Mouse (Mus musculus) kidney, embryonic 14.5 days (tissue): ENCODE measurements at regions not wholly inside any gene's neighbourhood (a gene's known extent, or its start where the extent isn't known, plus 50 kb on each side); places are given as distances from the start of the nearest gene placed in this dataset.

Source experiments
- ATAC-seq: fragments of 200-750 bp; cut with Nextera tagmentation; 2 replicates; pipeline ENCODE4 v1.8.0; 2017; ENCODE audit warnings: moderate number of reproducible peaks, mild to moderate bottlenecking, moderate TSS enrichment, moderate library complexity; ENCODE audit not compliant: low FRiP score, low TSS enrichment
- H3K27ac ChIP-seq: fragments of 300-500 bp; sonication (generic); 2 replicates; pipeline ENCODE4 v1.5.1; 2014; ENCODE audit warnings: low read depth, mild to moderate bottlenecking, low read length, moderate library complexity, mixed read lengths
- H3K27me3 ChIP-seq: fragments of 300-500 bp; sonication (generic); 2 replicates; pipeline ENCODE4 v1.6.1; 2014; ENCODE audit warnings: mild to moderate bottlenecking, low read length; ENCODE audit not compliant: control insufficient read depth, insufficient read depth
- H3K36me3 ChIP-seq: fragments of 300-500 bp; sonication (generic); 2 replicates; pipeline ENCODE4 v1.6.1; 2014; ENCODE audit warnings: low read length, mixed read lengths; ENCODE audit not compliant: control insufficient read depth, insufficient read depth
- H3K4me1 ChIP-seq: fragments of 300-500 bp; sonication (generic); 2 replicates; pipeline ENCODE4 v1.6.1; 2014; ENCODE audit warnings: low read length, mixed read lengths; ENCODE audit not compliant: control insufficient read depth, insufficient read depth
- H3K4me2 ChIP-seq: fragments of 300-500 bp; sonication (generic); replicated peaks from 2 replicates; pipeline ENCODE4 v1.6.1; 2014; ENCODE audit warnings: low read depth, mild to moderate bottlenecking, low read length
- H3K4me3 ChIP-seq: fragments of 300-500 bp; sonication (generic); 2 replicates; pipeline ENCODE4 v1.5.1; 2014; ENCODE audit warnings: mild to moderate bottlenecking, low read length
- H3K9ac ChIP-seq: fragments of 300-500 bp; sonication (generic); 2 replicates; pipeline ENCODE4 v1.6.1; 2014; ENCODE audit warnings: low read depth, mild to moderate bottlenecking, low read length, moderate library complexity
- H3K9me3 ChIP-seq: fragments of 300-500 bp; sonication (generic); 2 replicates; pipeline ENCODE4 v1.6.1; 2016; ENCODE audit warnings: low read length; ENCODE audit not compliant: control insufficient read depth
- WGBS: fragments of 180-500 bp; shearing (Covaris S2); extraction: QIAGEN DNeasy Blood & Tissue Kit; methylation state at CpG from one replicate; pipeline ENCODE4 v1.1.7; 2014; 5-methylcytosine and 5-hydroxymethylcytosine counted together

DNA sequence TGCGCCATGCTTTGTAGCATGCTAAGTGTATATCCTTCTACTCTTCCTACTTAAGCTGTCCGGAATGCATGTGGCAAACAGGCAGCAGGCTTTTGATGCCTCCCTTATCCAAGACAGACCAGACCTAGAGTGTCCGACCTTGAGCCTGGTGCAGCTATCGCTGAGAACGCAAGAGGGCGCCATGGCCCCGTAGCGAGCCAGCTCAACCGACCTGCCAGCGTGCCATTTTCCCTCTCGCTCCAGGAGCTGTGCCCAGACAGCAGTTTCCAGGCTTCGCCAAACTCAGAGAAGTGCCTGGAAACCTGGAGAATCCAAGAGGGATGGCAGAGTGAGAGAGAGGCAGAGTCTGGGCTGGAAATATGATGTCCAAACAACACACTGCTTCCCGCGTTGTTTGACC, 155.8 kb upstream of the Gm12830 start:
- no peak overlapping the region for H3K9ac ChIP-seq
- peak overlapping the region; percentile 5; the same call in 1 of the 2 replicates for H3K4me3 ChIP-seq
- peaks cover 12% of the 10 kb centered on the region; the same call in 1 of the 2 replicates for H3K4me1 ChIP-seq
- no peaks in the 10 kb centered on the region for H3K9me3 ChIP-seq
- H3K36me3 ChIP-seq: no peaks in the 10 kb centered on the region
- peaks cover 23% of the 10 kb centered on the region for H3K27me3 ChIP-seq
- ATAC-seq: peak; percentile 82
- peak overlapping the region; percentile 44; the same call in 1 of the 2 replicates for H3K4me2 ChIP-seq
- H3K27ac ChIP-seq: no peak overlapping the region
- 2% methylated on average over 14 of the region's 14 CpGs for WGBS

DNA sequence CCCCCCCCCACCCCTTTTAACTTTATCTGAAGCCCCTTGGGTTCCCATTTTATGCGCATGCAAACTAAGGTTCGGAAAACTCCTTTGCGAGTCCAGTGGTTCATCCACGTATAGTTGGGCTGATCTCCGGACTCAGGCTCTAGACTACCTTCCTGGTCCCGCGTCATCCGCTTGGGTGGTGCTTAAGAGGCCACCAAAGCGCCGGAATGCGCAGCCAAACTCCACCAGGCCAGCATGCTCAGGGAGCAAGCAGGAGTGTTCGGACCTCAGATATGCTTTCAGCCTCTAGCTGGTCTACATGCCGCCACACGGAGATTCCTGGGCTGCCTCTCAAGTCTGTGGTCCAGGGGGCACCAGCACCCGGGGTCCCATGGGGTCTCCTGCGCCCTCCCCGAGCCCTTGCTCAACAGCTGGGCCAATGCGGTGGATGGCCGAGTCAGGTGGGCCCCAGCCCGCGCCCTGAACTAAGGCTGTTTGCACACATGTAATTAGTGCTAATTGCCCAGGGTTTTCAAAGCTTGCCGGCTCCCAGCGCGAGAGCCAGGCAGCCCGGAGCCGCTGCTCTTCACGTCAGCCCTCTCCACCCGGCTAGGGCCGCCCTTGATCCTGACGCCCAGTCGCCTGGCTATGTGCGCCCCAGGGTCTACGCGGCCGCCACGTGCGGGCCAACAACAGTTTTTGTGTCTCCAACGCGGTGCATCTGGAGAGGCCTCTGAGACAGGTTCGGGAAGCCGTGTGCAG, 155.1 kb upstream of the Gm12830 start:
- H3K9ac ChIP-seq: peak overlapping the region; percentile 47; the same call in 1 of the 2 replicates
- H3K4me1 ChIP-seq: peaks cover 12% of the 10 kb centered on the region; the same call in 1 of the 2 replicates
- peak; percentile 45 for ATAC-seq
- peaks cover 23% of the 10 kb centered on the region for H3K27me3 ChIP-seq
- no peaks in the 10 kb centered on the region for H3K36me3 ChIP-seq
- no peak overlapping the region for H3K27ac ChIP-seq
- 5% methylated on average over 41 of the region's 41 CpGs for WGBS
- peak overlapping the region; percentile 20 for H3K4me3 ChIP-seq
- no peaks in the 10 kb centered on the region for H3K9me3 ChIP-seq
- peak overlapping the region; percentile 44 for H3K4me2 ChIP-seq

DNA sequence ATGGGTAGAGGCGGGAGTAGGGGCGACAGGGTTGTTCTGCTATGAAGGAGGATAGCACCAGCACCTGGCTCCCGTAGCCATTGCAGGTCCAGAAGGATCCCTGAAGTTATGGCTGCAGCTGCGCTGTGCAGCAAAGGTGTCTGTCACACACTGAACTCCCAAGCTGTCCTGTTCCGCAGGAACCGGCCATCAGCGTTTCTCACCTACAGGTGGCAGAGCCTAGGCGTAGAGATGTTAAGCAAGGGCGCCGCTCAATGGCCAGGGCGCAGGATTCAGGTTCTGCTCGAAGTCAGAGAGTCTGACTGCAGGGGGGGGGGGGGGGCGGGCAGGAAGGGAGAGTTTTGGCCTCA, 154.6 kb upstream of the Gm12830 start:
- peaks cover 12% of the 10 kb centered on the region; the same call in 1 of the 2 replicates for H3K4me1 ChIP-seq
- H3K4me3 ChIP-seq: peak overlapping the region; percentile 20
- peaks cover 23% of the 10 kb centered on the region for H3K27me3 ChIP-seq
- peak overlapping the region; percentile 47; the same call in 1 of the 2 replicates for H3K9ac ChIP-seq
- H3K9me3 ChIP-seq: no peaks in the 10 kb centered on the region
- 19% methylated on average over 12 of the region's 13 CpGs for WGBS
- H3K27ac ChIP-seq: no peak overlapping the region
- peak; percentile 47 for ATAC-seq
- H3K4me2 ChIP-seq: peak overlapping the region; percentile 44
- H3K36me3 ChIP-seq: no peaks in the 10 kb centered on the region

DNA sequence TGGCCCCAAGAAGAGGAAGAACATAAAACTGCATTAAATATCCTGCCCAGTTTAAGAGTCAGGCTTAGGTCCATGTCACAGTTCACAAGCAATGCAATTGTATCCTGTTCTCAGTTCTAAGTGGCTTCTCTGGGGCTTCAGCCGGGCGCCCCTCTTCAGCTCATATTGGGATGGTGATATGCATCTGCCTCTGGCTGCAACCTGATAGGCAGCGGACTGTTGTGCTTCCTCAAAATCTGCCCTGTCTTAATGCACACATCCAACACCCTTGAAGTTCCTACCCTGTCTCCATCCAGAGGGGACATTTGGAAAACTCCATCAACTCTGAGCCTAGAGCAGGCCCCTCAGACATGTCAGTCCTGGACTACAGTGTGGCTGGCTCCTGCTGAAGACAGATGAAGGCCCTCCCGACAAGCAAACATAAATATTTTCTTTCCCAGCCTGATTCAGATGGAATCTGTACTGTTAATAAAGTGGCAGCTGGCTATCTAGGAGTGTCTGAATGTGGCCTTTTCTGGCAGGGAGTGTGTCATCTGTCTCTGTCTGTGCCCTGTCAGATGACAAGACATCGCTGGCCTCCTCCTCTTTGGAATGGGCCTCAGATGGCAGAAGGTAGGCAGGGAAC, 149.3 kb upstream of the Gm12830 start:
- H3K27me3 ChIP-seq: peaks cover 8% of the 10 kb centered on the region
- peaks cover 5% of the 10 kb centered on the region for H3K4me1 ChIP-seq
- no peak overlapping the region for H3K4me2 ChIP-seq
- no peaks in the 10 kb centered on the region for H3K36me3 ChIP-seq
- 35% methylated on average over 5 of the region's 5 CpGs for WGBS
- no peak for ATAC-seq
- H3K27ac ChIP-seq: no peak overlapping the region
- H3K9ac ChIP-seq: no peak overlapping the region
- H3K9me3 ChIP-seq: no peaks in the 10 kb centered on the region
- H3K4me3 ChIP-seq: no peak overlapping the region

DNA sequence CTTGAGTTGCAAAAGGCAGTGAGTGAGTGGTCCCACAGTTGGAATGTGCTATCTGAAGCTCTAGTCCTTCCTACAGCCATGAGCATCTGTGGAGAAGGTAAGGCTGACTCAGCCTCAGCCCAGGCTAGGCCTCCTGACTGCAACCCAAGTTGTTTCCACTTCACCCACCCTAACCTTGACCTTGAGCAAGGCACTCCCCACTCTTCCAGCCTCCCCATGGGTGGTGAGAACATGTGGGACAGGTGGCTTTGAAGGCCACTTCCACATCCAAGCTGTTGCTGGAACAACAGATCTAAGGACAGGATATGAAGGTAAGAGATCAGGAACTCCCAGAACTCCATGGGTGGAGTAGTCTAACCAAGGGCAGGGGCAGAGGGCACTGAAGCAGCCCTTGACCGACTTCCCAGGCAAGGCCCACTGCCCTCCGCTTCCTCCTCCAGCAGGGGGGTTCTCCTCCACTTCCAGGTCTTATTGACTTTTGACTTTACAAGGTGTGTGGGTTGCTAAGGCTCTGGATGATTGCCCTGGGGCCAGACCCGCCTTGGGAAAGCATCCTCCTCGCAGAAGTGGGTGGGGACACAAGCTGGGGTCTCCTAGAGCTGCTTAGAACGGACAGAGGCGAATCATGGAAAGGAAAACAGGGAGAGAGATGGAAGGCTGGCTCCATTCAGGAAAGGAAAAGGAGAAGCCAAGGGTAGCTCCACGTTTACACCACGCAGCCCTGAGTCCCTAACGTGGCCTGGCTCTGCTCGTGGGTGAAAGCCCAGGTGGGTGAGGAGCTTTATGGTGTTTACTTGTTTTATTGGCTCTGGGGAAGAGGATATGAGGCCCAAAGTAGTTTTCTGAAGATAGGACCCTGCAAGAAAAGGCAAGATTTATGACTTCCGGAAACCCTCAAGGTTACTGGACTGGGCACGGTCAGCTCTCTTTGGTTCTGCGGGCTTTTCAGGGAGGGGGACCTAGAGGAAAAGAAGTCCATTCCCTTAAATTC, 144.3 kb upstream of the Gm12830 start:
- WGBS: 30% methylated on average over 13 of the region's 13 CpGs

DNA sequence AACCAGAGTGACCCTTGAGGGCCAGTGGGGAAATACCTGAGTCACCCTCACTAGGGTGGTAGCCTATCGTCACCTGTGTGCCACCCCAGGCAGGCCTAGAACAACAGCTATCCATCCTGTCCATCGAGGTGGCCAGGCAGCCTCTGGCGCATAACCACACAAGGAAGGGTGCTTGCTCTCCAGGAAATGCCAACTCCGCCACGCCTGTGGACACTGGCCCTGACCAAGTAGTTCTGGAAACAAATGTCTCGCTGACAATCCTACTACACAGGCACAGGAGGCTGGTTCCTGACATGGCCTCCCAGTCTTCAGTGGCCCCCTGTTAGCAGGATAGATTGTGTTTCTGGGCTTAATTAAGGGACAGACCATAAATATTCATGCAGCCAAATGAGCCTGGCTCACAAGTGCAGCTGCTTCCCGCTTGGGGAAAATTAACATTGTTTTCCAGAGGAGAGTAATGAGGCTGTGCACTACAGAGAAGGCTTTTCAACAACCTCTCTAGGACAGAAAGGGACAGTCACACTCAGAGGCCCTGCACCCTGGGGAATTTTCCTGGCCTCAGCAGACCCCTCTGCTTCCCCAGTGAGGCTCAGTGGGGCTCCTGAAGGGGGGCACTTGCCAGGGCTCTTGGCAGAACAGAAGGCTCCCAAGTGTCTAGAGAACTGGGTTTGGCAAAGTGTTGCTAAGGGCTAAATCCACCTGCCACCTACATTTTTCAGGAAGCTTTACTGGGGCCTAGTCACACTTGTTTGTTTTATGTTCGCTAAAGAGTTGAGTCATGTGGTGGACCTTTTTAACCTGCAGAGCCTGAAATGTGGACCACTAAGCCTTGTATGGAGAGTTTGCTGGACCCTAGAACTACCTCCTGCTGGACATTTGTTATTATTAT, 143.2 kb upstream of the Gm12830 start:
- no peaks in the 10 kb centered on the region for H3K27me3 ChIP-seq
- no peak overlapping the region for H3K4me2 ChIP-seq
- no peak overlapping the region for H3K9ac ChIP-seq
- peaks cover 34% of the 10 kb centered on the region for H3K4me1 ChIP-seq
- WGBS: 46% methylated on average over 8 of the region's 8 CpGs
- no peaks in the 10 kb centered on the region for H3K9me3 ChIP-seq
- ATAC-seq: 0 out of 2 replicates have a peak, but pooled peaks have one; percentile 4
- H3K4me3 ChIP-seq: no peak overlapping the region
- no peaks in the 10 kb centered on the region for H3K36me3 ChIP-seq
- H3K27ac ChIP-seq: peak overlapping the region; percentile 24; the same call in 1 of the 2 replicates

More for the DNA sequence above, 144.3 kb upstream of the Gm12830 start:
- no peaks in the 10 kb centered on the region for H3K27me3 ChIP-seq
- no peak overlapping the region for H3K4me2 ChIP-seq
- H3K36me3 ChIP-seq: no peaks in the 10 kb centered on the region
- no peak overlapping the region for H3K27ac ChIP-seq
- H3K4me3 ChIP-seq: no peak overlapping the region
- no peak overlapping the region for H3K9ac ChIP-seq
- no peaks in the 10 kb centered on the region for H3K9me3 ChIP-seq
- H3K4me1 ChIP-seq: peaks cover 34% of the 10 kb centered on the region
- peak; percentile 26 for ATAC-seq

DNA sequence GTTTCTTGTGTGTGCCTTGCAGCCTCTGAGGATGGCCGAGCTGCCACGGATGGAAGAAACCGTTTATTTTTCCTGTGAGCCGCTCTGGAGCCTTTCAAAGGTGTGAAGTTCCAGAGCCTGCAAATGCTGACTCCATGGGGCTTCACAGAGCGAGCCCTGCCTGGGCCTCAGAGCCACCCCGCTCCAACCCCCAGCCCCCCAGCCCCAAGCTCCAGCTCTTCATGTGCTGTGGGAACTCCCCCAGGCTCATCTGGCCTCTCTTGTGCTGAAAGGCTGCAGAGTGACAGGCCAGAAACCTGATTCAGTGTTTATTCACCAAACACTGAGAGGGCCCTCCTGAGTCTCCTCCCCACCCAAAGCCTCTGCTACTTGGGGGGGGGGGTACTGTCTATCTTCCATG, 141.2 kb upstream of the Gm12830 start:
- ATAC-seq: peak; percentile 66
- Histone ChIP-seq H3K27me3 (no peaks in the 10 kb centered on the region; the same call in 1 of the 2 replicates), H3K9ac (no peak overlapping the region), H3K4me2 (0 out of 2 replicates have a peak overlapping the region, but pooled peaks have one; percentile 13), H3K36me3 (no peaks in the 10 kb centered on the region), H3K4me1 (peaks cover 37% of the 10 kb centered on the region), H3K27ac (peak overlapping the region; percentile 59; the same call in 1 of the 2 replicates), H3K9me3 (no peaks in the 10 kb centered on the region), H3K4me3 (no peak overlapping the region)
- 6% methylated on average over 6 of the region's 6 CpGs for WGBS

DNA sequence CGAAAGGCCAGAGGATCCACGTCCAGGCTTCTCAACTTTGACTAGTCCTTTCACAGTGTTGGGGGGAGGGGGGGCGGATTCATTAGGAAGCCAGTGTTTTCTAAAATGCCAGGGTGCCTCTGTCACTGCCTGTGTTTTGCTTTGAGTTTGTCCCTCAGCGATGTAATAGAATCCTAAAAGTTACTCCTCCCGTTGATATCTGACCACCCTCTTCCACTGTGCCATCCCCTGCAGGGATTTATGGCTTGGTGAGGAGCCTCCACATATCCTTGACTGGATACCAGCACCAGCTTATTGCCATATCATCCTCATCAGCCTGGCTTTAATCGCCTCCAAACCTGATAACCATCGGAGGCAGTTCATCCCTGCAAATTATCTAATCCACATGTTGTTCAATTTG, 138.6 kb upstream of the Gm12830 start:
- 28% methylated on average over 7 of the region's 7 CpGs for WGBS
- no peaks in the 10 kb centered on the region; the same call in 1 of the 2 replicates for H3K27me3 ChIP-seq
- H3K4me3 ChIP-seq: no peak overlapping the region
- no peaks in the 10 kb centered on the region for H3K9me3 ChIP-seq
- peaks cover 43% of the 10 kb centered on the region for H3K4me1 ChIP-seq
- ATAC-seq: peak; percentile 70; the same call in 1 of the 2 replicates
- no peaks in the 10 kb centered on the region for H3K36me3 ChIP-seq
- no peak overlapping the region for H3K4me2 ChIP-seq
- H3K9ac ChIP-seq: no peak overlapping the region
- peak overlapping the region; percentile 30; the same call in 1 of the 2 replicates for H3K27ac ChIP-seq
